Mouse (Mus musculus): ENCODE measurements around the gene Ciao2b. TPM values are rescaled to one million over a fixed set of nuclear protein-coding genes. Genes with fewer than 3 reads are reported as not detected.

Ciao2b gene
- polyA plus RNA-seq, 1 experiment from 2014 or later: 121 TPM

GRCm38 (mm10) chr8:104631975-104632374 lies 9.8 kb downstream of the Ciao2b start:
- Histone ChIP-seq H3K4me3 (no peak overlapping the region), H3K9me3 (no peaks in the 10 kb centered on the region), H3K27me3 (ENCODE audit: insufficient read depth, poor library complexity, severe bottlenecking) (peaks cover 43% of the 10 kb centered on the region), H3K4me1 (replicated peaks) (peaks cover 27% of the 10 kb centered on the region), H3K27ac (no peak overlapping the region), H3K36me3 (peaks cover 13% of the 10 kb centered on the region)
- no peak for DNase-seq (ENCODE audit: low spot score)
- 34% methylated on average over 5 of the region's 5 CpGs for WGBS

- Histone ChIP-seq H3K27ac (peak within 1 kb of the TSS; percentile 70; the same call in 1 of the 2 replicates), H3K36me3 (peaks cover 13% of the 10 kb centered on the region), H3K4me3 (peak within 1 kb of the TSS; percentile 54), H3K4me1 (replicated peaks) (peaks cover 27% of the 10 kb centered on the region), H3K9me3 (no peaks in the 10 kb centered on the region), H3K27me3 (ENCODE audit: insufficient read depth, poor library complexity, severe bottlenecking) (peaks cover 43% of the 10 kb centered on the region)
- 2% methylated on average over 25 of the region's 28 CpGs for WGBS
- peak; percentile 51 for DNase-seq (ENCODE audit: low spot score)
These were observed 10.6 kb downstream of the Ciao2b start, which contains the start of gene Rrad for GRCm38 (mm10) chr8:104630981-104631663. TSS of gene Rrad (minus strand) at chr8:104631327.

GRCm38 (mm10) chr8:104630574-104630973 lies 11.2 kb downstream of the Ciao2b start:
- whole genome bisulfite sequencing: under 1% methylated on average over 36 of the region's 36 CpGs
- peaks cover 43% of the 10 kb centered on the region for H3K27me3 ChIP-seq (ENCODE audit: insufficient read depth, poor library complexity, severe bottlenecking)
- peak overlapping the region; percentile 70; the same call in 1 of the 2 replicates for H3K27ac ChIP-seq
- peaks cover 27% of the 10 kb centered on the region for H3K4me1 ChIP-seq (replicated peaks)
- H3K36me3 ChIP-seq: peaks cover 8% of the 10 kb centered on the region
- no peaks in the 10 kb centered on the region for H3K9me3 ChIP-seq
- H3K4me3 ChIP-seq: peak overlapping the region; percentile 54
- peak; percentile 33 for DNase-seq (ENCODE audit: low spot score)

- DNase-seq (ENCODE audit: low spot score): no peak
- no peaks in the 10 kb centered on the region for H3K9me3 ChIP-seq
- 37% methylated on average over 8 of the region's 8 CpGs for WGBS
- H3K27ac ChIP-seq: no peak overlapping the region
- H3K4me1 ChIP-seq (replicated peaks): peaks cover 27% of the 10 kb centered on the region
- peaks cover 43% of the 10 kb centered on the region for H3K27me3 ChIP-seq (ENCODE audit: insufficient read depth, poor library complexity, severe bottlenecking)
- peaks cover 3% of the 10 kb centered on the region for H3K36me3 ChIP-seq
- peak overlapping the region; percentile 54; the same call in 1 of the 2 replicates for H3K4me3 ChIP-seq
These were observed 11.7 kb downstream of the Ciao2b start for GRCm38 (mm10) chr8:104630111-104630479.

GRCm38 (mm10) chr8:104629306-104630110 lies 12.3 kb downstream of the Ciao2b start:
- no peak for DNase-seq (ENCODE audit: low spot score)
- peaks cover 43% of the 10 kb centered on the region for H3K27me3 ChIP-seq (ENCODE audit: insufficient read depth, poor library complexity, severe bottlenecking)
- H3K36me3 ChIP-seq: no peaks in the 10 kb centered on the region
- H3K27ac ChIP-seq: no peak overlapping the region
- no peaks in the 10 kb centered on the region for H3K9me3 ChIP-seq
- no peak overlapping the region for H3K4me3 ChIP-seq
- 81% methylated on average over 22 of the region's 22 CpGs for WGBS
- H3K4me1 ChIP-seq (replicated peaks): peaks cover 27% of the 10 kb centered on the region

- Histone ChIP-seq H3K36me3 (no peaks in the 10 kb centered on the region), H3K9me3 (no peaks in the 10 kb centered on the region), H3K4me3 (no peak overlapping the region), H3K27me3 (ENCODE audit: insufficient read depth, poor library complexity, severe bottlenecking) (peaks cover 43% of the 10 kb centered on the region), H3K4me1 (replicated peaks) (peaks cover 27% of the 10 kb centered on the region), H3K27ac (no peak overlapping the region)
- 96% methylated on average over 21 of the region's 21 CpGs for WGBS
- DNase-seq (ENCODE audit: low spot score): no peak
These were observed 13.4 kb downstream of the Ciao2b start for GRCm38 (mm10) chr8:104628402-104628801.

- no peak overlapping the region for H3K27ac ChIP-seq
- H3K4me1 ChIP-seq (replicated peaks): peaks cover 27% of the 10 kb centered on the region
- DNase-seq (ENCODE audit: low spot score): no peak
- 73% methylated on average over 4 of the region's 4 CpGs for WGBS
- no peaks in the 10 kb centered on the region for H3K36me3 ChIP-seq
- no peaks in the 10 kb centered on the region for H3K9me3 ChIP-seq
- H3K4me3 ChIP-seq: no peak overlapping the region
- H3K27me3 ChIP-seq (ENCODE audit: insufficient read depth, poor library complexity, severe bottlenecking): peaks cover 39% of the 10 kb centered on the region
These were observed 14.6 kb downstream of the Ciao2b start for GRCm38 (mm10) chr8:104627065-104627740.

GRCm38 (mm10) chr8:104624161-104624560 lies 17.6 kb downstream of the Ciao2b start, which contains the start of gene Cdh16:
TSS of gene Cdh16 (minus strand) at chr8:104624396.
- DNase-seq (ENCODE audit: low spot score): no peak
- H3K4me3 ChIP-seq: no peak within 1 kb of the TSS
- H3K4me1 ChIP-seq (replicated peaks): 0 out of 2 replicates have a peak, but pooled peaks cover under 1% of the 10 kb centered on the region
- no peak within 1 kb of the TSS for H3K27ac ChIP-seq
- H3K9me3 ChIP-seq: no peaks in the 10 kb centered on the region
- H3K27me3 ChIP-seq (ENCODE audit: insufficient read depth, poor library complexity, severe bottlenecking): peaks cover 9% of the 10 kb centered on the region
- H3K36me3 ChIP-seq: no peaks in the 10 kb centered on the region
- WGBS: 84% methylated on average over 6 of the region's 6 CpGs

GRCm38 (mm10) chr8:104620765-104621164 lies 21.0 kb downstream of the Ciao2b start:
- Histone ChIP-seq H3K27ac (no peak overlapping the region), H3K9me3 (no peaks in the 10 kb centered on the region), H3K4me1 (replicated peaks) (no peaks in the 10 kb centered on the region), H3K27me3 (ENCODE audit: insufficient read depth, poor library complexity, severe bottlenecking) (no peaks in the 10 kb centered on the region), H3K4me3 (no peak overlapping the region), H3K36me3 (no peaks in the 10 kb centered on the region)
- no peak for DNase-seq (ENCODE audit: low spot score)
- WGBS: 80% methylated on average over 5 of the region's 5 CpGs

GRCm38 (mm10) chr8:104613119-104613518 lies 28.6 kb downstream of the Ciao2b start:
- WGBS: 81% methylated on average over 4 of the region's 4 CpGs
- Histone ChIP-seq H3K36me3 (no peaks in the 10 kb centered on the region), H3K4me3 (no peak overlapping the region), H3K27me3 (ENCODE audit: insufficient read depth, poor library complexity, severe bottlenecking) (no peaks in the 10 kb centered on the region), H3K9me3 (no peaks in the 10 kb centered on the region), H3K27ac (no peak overlapping the region), H3K4me1 (replicated peaks) (peaks cover 6% of the 10 kb centered on the region; the same call in 1 of the 2 replicates)
- DNase-seq (ENCODE audit: low spot score): no peak

GRCm38 (mm10) chr8:104611613-104612012 lies 30.2 kb downstream of the Ciao2b start:
- no peaks in the 10 kb centered on the region for H3K36me3 ChIP-seq
- H3K4me1 ChIP-seq (replicated peaks): peaks cover 6% of the 10 kb centered on the region; the same call in 1 of the 2 replicates
- no peak overlapping the region for H3K27ac ChIP-seq
- no peak for DNase-seq (ENCODE audit: low spot score)
- H3K4me3 ChIP-seq: no peak overlapping the region
- 79% methylated on average over 4 of the region's 4 CpGs for WGBS
- no peaks in the 10 kb centered on the region for H3K9me3 ChIP-seq
- H3K27me3 ChIP-seq (ENCODE audit: insufficient read depth, poor library complexity, severe bottlenecking): no peaks in the 10 kb centered on the region

- H3K9me3 ChIP-seq: no peaks in the 10 kb centered on the region
- no peaks in the 10 kb centered on the region for H3K27me3 ChIP-seq (ENCODE audit: insufficient read depth, poor library complexity, severe bottlenecking)
- H3K4me1 ChIP-seq (replicated peaks): peaks cover 6% of the 10 kb centered on the region; the same call in 1 of the 2 replicates
- H3K36me3 ChIP-seq: no peaks in the 10 kb centered on the region
- no peak for DNase-seq (ENCODE audit: low spot score)
- no peak overlapping the region for H3K27ac ChIP-seq
- 85% methylated on average over 12 of the region's 12 CpGs for WGBS
- H3K4me3 ChIP-seq: no peak overlapping the region
These were observed 31.5 kb downstream of the Ciao2b start for GRCm38 (mm10) chr8:104610185-104610766.
